Mouse (Mus musculus): Measurements from ENCODE around the gene Rorb.

GRCm38 (mm10) chr19:18902694-18903067, 208.3 kb downstream of the Rorb start:
- TF ChIP-seq POLR2A (IDR thresholded peaks at IDR 0.05; ENCODE audit: insufficient read length, low read depth) (no peak), SRF (IDR thresholded peaks at IDR 0.05; ENCODE audit: control insufficient read depth, insufficient read length, low read depth) (no peak), MAX (IDR thresholded peaks at IDR 0.05; ENCODE audit: low read depth) (no peak), MYOG (IDR thresholded peaks at IDR 0.05; ENCODE audit: control insufficient read depth in 1 of 3, insufficient read depth in 1 of 3, insufficient read length in 2 of 3, low read depth in 2 of 3) (no peak), USF1 (IDR thresholded peaks at IDR 0.05; ENCODE audit: low read depth) (no peak), TCF12 (IDR thresholded peaks at IDR 0.05; ENCODE audit: insufficient read depth, poor library complexity, severe bottlenecking) (no peak), POLR2AphosphoS2 (IDR thresholded peaks at IDR 0.05; ENCODE audit: insufficient read length, low read depth) (no peak), CEBPB (IDR thresholded peaks at IDR 0.05; ENCODE audit: insufficient read depth, poor library complexity, severe bottlenecking) (no peak), E2F4 (IDR thresholded peaks at IDR 0.05; ENCODE audit: insufficient read depth) (no peak), TCF3 (IDR thresholded peaks at IDR 0.05; ENCODE audit: insufficient read length, low read depth) (no peak), MYOD1 (IDR thresholded peaks at IDR 0.05; ENCODE audit: control insufficient read depth in 1 of 3, insufficient read length in 2 of 3, low read depth in 2 of 3) (no peak), REST (IDR thresholded peaks at IDR 0.05; ENCODE audit: insufficient read depth, insufficient read length) (no peak)

Measured in myocyte (in vitro differentiated cells).